Mouse (Mus musculus) splenic B cell, adult 2 months (primary cell): ENCODE measurements around the gene Ank2.
"Not testable (repeated sequence)": the region's sequence is repeated elsewhere in the genome, so short reads cannot be mapped to it uniquely, and the experiment has no call there.

Source experiments
- DNase-seq: peaks from one replicate; pipeline ENCODE4 v3.0.0-alpha.2; 2011; ENCODE audit warnings: low read depth, low spot score
- H3K27me3 ChIP-seq: 2 replicates; pipeline ENCODE4 v1.6.1; 2012; ENCODE audit warnings: mild to moderate bottlenecking, low read length, moderate library complexity, mixed read lengths; ENCODE audit not compliant: control insufficient read depth, poor library complexity, insufficient read depth, severe bottlenecking
- H3K36me3 ChIP-seq: 2 replicates; pipeline ENCODE4 v1.6.1; 2012; ENCODE audit warnings: mild to moderate bottlenecking, low read length, moderate library complexity, mixed read lengths; ENCODE audit not compliant: control insufficient read depth, poor library complexity, insufficient read depth, severe bottlenecking

Ank2 gene

GRCm38 (mm10) chr3:127322870-127323269, 176.3 kb downstream of the Ank2 start:
- no peaks in the 10 kb centered on the region for H3K36me3 ChIP-seq
- DNase-seq, result peak; percentile 53
- H3K27me3 ChIP-seq, result no peaks in the 10 kb centered on the region

- Histone ChIP-seq H3K27me3 (no peaks in the 10 kb centered on the region), H3K36me3 (no peaks in the 10 kb centered on the region)
- no peak for DNase-seq
Measured at GRCm38 (mm10) chr3:127321645-127322044, 177.5 kb downstream of the Ank2 start.

GRCm38 (mm10) chr3:127321031-127321430, 178.1 kb downstream of the Ank2 start:
- H3K36me3 ChIP-seq, H3K27me3 ChIP-seq, DNase-seq: not testable (repeated sequence)

GRCm38 (mm10) chr3:127320311-127320710, 178.8 kb downstream of the Ank2 start:
- H3K27me3 ChIP-seq, result no peaks in the 10 kb centered on the region
- H3K36me3 ChIP-seq, result no peaks in the 10 kb centered on the region
- DNase-seq, result no peak

- H3K36me3 ChIP-seq, result no peaks in the 10 kb centered on the region
- no peak for DNase-seq
- no peaks in the 10 kb centered on the region for H3K27me3 ChIP-seq
Measured at GRCm38 (mm10) chr3:127317641-127318040, 181.5 kb downstream of the Ank2 start.

- DNase-seq, result no peak
- Histone ChIP-seq H3K36me3 (no peaks in the 10 kb centered on the region), H3K27me3 (no peaks in the 10 kb centered on the region)
Measured at GRCm38 (mm10) chr3:127316717-127317116, 182.4 kb downstream of the Ank2 start.

GRCm38 (mm10) chr3:127311521-127311920, 187.6 kb downstream of the Ank2 start:
- no peaks in the 10 kb centered on the region for H3K27me3 ChIP-seq
- no peaks in the 10 kb centered on the region for H3K36me3 ChIP-seq
- DNase-seq, result no peak

- DNase-seq, result no peak
Measured at GRCm38 (mm10) chr3:127310079-127310478, 189.1 kb downstream of the Ank2 start.

GRCm38 (mm10) chr3:127303957-127304553, 195.1 kb downstream of the Ank2 start:
- Histone ChIP-seq H3K27me3 (no peaks in the 10 kb centered on the region), H3K36me3 (no peaks in the 10 kb centered on the region)
- DNase-seq, result no peak

More at GRCm38 (mm10) chr3:127310079-127310478, 189.1 kb downstream of the Ank2 start:
- H3K36me3 ChIP-seq, result no peaks in the 10 kb centered on the region
- no peaks in the 10 kb centered on the region for H3K27me3 ChIP-seq

- Histone ChIP-seq H3K36me3 (no peaks in the 10 kb centered on the region), H3K27me3 (no peaks in the 10 kb centered on the region)
- no peak for DNase-seq
Measured at GRCm38 (mm10) chr3:127303041-127303440, 196.1 kb downstream of the Ank2 start.

GRCm38 (mm10) chr3:127300790-127301189, 198.4 kb downstream of the Ank2 start:
- no peaks in the 10 kb centered on the region for H3K27me3 ChIP-seq

GRCm38 (mm10) chr3:127295921-127296320, 203.2 kb downstream of the Ank2 start:
- H3K36me3 ChIP-seq, result no peaks in the 10 kb centered on the region
- DNase-seq, result no peak
- H3K27me3 ChIP-seq, result no peaks in the 10 kb centered on the region

More at GRCm38 (mm10) chr3:127300790-127301189, 198.4 kb downstream of the Ank2 start:
- no peaks in the 10 kb centered on the region for H3K36me3 ChIP-seq
- DNase-seq, result no peak

GRCm38 (mm10) chr3:127294610-127295349, 204.4 kb downstream of the Ank2 start:
- Histone ChIP-seq H3K36me3 (no peaks in the 10 kb centered on the region), H3K27me3 (no peaks in the 10 kb centered on the region)
- DNase-seq, result no peak

GRCm38 (mm10) chr3:127294079-127294478, 205.1 kb downstream of the Ank2 start:
- no peak for DNase-seq
- H3K27me3 ChIP-seq, result no peaks in the 10 kb centered on the region
- H3K36me3 ChIP-seq, result no peaks in the 10 kb centered on the region

- Histone ChIP-seq H3K27me3 (no peaks in the 10 kb centered on the region), H3K36me3 (no peaks in the 10 kb centered on the region)
- no peak for DNase-seq
Measured at GRCm38 (mm10) chr3:127293479-127293874, 205.7 kb downstream of the Ank2 start.
